Mouse (Mus musculus) adrenal gland, postnatal 14 days (tissue): ENCODE results near the gene Atp1b1. TPM values are rescaled to one million over a fixed set of nuclear protein-coding genes. Genes with fewer than 3 reads are reported as not detected.

Experiments used
- DNase-seq: peaks from one replicate; pipeline ENCODE4 v3.0.0; 2021; ENCODE audit warnings: mixed read lengths
- total RNA-seq: library from RNA; stranded (reverse); gene quantifications from 2 replicates; pipeline ENCODE4 v1.2.3, GENCODE M21; 2021

The Atp1b1 gene
- total RNA-seq, 1 experiment from 2014 or later = 90.2 TPM

GRCm38 (mm10) chr1:164467406-164467805 is 9.3 kb upstream of the Atp1b1 start:
- no peak for DNase-seq

DNA sequence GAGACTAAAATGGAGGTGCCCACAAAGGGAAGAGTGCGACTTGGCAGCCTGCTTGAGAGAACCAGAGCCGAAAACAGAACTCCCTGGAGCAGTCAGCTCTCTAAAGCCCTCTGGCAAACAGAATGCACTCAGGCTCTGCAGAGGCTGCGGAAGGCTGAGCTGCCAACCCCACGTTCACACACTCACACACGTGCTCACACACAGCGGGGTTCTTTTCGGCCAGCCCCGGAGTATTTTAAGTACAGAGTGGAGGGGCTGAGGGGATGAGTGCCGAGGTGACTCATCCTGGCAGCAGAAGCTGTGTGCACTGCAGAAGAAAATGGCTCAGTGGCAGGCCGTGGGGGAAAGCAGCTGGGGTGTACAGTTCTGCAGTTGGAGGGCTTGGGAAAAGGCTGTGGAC is 3.6 kb upstream of the Atp1b1 start:
- DNase-seq = peak; percentile 58

DNA sequence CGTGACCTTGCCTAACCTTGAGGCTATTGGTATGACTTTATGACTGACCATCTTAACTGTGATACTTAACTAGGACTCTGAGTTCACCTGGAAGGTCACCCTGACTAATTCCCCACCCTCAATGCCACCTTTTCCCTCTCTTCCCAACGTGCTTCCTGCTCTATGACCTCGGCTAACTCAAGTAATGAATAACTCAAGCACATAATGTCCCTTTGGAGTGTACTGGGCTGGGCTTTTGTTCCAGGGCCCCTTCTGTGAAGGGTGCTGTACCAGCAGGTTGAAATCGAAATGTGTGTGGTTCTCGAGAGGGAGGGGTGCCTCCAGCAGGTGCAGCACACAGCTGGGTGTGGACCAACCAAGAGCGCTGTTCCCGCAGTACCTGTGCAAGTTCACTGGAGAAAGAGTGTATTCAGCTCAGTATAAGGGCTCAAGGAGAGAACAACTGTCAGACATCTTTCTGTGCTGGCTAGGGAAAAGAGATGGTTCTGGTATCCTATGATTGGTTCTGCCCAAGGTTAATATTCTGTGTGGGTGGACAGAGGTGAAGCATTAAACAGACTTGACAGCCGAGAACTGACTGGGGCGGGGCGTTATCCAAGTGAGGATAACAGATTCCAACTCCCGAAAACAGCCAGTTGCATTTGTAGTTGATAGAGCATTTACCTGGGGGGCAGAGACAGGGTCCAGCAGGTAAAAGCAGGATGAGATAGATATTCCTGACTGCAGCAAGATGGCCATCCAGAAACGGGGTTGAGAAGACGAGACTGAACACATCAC is 3.0 kb upstream of the Atp1b1 start:
- no peak for DNase-seq

DNA sequence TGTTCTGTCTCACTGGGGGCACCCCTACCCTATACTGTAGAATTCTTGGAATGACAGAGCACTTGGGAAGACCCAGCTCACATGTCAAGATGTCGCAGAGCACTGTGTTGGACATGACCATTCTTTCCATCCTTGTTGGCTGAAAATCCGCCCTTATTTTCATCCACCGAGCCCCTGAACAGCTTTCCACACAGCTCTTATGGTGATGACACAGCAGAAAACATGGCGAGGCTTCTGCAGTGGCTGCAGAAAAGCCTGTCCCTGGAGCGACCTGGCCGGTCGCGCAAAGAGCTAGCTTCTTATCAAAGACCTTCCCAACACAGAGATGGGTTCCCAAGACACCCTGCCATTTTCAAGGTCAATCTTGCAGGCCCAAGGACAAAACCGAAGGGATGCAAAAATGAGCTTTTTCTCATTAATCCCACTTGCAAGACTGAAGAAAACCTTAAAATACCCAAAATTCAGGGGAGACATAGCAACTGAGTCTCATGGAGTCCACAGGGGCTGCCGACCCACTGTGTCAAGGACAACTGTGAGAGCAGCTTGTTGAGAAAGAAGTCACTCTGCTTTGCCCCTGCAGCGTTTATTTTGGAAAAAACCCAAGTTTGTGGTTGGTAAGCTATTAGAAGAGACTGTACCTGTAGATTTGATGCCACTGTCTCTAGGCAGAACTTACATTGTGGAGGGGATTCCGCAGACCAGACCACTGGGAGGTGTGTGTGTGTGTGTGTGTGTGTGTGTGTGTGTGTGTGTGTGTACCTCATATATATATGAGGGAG is 1.2 kb upstream of the Atp1b1 start:
- no peak for DNase-seq

GRCm38 (mm10) chr1:164458621-164459051 is 481 bp upstream of the Atp1b1 start:
- DNase-seq = peak; percentile 74

DNA sequence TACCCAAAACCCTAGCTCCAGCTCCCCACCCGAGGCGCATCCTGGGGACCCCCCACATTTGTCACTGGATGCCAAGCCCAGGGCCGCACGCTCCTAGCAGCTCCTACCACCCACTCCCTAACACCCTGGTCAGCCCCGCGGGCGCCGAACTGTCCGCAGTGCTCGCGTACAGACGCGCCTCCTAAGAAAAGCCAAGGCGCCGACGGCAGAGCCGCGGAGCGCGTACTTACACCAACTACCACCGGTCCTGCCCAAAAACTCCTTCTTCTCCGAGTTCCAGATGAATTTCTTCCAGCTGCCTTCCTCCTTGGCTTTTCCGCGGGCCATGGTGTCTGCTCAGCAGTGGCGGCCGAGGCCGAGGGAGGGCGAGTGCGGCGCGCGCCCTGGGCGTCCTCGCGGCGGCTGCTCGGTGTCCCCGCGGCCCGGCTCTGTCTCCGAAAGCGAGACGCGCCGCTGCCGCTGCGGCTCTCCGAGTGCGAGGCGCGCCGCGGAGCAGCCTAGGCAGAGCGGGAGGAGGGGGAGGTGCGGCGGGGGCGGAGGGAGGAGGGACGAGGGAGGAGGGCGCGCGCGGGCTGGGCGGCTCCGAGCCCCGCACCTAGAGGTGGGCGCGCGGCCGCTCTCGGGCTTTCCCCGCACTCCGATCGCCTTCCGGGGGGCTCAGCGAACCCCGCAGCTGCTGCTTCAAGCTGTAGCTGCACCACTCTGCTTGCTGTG is 467 bp downstream of the Atp1b1 start:
- DNase-seq = peak; percentile 79

DNA sequence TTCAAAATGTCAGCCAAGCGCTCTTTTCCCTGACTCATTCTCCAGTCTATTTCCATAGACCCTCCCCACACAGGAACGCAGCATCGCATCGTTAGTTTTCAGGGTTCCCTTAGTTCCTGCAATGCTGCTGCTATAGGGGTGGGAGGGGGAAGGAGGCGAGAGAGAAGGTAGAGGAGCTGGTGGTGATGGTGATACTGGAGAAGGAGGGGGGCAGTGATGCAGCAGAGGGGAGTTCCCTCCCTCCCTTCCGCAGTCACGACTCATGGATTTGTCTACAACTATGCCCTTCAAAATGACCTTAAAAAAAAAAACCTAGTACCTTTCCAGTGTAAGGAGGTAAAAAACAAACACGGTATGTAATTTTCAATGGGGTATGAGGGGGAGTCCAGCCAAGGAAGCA is 1.4 kb downstream of the Atp1b1 start:
- DNase-seq = no peak

- no peak for DNase-seq
Measured at GRCm38 (mm10) chr1:164456065-164456464, 2.1 kb downstream of the Atp1b1 start.

DNA sequence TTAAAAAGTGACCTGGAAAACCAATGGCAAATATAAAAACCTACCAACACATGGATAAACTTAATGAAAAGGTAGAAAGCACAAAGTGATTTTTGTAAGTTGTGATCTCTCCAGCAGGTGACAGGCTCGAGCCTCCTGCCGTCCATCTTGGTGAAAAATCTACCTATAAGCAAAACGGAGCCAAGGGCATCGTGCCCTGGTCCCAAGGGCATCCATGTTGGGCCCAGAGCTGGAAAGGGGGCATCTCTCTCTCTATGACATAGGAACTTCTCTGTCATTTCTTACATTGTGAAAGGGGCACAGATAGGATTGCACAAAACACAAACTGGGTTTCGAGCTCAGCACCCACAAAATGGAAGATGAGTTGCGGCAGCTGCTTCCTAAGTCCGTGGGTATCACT is 2.5 kb downstream of the Atp1b1 start:
- peak; percentile 35 for DNase-seq

DNA sequence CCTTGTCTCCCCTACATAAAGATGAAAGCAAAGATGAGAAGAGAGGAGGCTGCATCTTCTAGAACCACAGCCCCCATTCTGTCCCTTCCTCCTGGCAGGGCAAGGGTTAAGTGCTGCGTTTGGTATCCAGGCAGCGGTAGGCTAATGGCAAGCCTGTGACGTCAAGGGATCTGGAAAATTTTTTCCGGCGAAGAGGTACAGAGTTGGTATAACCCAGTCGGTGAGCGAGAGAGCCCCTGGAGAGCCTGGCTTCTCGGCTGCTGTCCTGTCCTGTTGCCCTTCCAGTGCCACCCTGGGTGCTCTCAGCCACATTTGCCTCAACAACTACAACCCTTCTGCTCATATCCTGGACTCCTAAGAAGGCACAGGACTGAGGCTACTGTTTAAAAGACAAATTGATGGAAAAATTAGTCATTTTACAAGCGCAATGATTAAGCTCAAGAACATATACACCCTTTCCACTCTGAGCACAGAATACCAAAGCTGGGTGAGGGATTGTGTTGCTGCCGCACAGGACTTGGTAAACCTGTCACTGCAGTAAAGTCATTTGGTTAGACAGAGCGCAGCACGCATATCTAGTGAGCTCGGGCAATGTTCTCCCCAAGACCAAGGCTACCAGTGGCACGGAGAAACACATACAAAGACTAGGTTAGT is 3.3 kb downstream of the Atp1b1 start:
- peak; percentile 63 for DNase-seq

- no peak for DNase-seq
Measured at GRCm38 (mm10) chr1:164453739-164454138, 4.4 kb downstream of the Atp1b1 start.

DNA sequence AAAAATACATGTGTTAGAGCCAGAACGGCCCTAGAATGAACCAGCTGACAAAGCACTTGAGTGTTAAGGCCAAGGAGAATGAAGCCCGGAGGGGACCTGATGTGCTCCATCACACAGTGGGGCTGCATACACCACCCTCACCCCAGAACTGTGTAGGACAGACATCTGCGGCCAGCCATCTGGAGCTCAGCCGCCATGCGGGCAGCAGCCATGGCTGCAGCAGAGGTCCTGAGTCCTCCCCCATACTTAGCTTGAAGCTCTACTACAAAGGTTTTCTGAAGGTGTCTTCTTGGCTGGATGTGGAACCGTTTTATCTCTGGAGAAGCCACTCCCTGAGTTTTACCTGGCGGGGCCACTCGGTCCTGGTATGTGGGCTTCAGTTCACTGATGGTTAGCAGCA is 5.0 kb downstream of the Atp1b1 start:
- DNase-seq = no peak

DNA sequence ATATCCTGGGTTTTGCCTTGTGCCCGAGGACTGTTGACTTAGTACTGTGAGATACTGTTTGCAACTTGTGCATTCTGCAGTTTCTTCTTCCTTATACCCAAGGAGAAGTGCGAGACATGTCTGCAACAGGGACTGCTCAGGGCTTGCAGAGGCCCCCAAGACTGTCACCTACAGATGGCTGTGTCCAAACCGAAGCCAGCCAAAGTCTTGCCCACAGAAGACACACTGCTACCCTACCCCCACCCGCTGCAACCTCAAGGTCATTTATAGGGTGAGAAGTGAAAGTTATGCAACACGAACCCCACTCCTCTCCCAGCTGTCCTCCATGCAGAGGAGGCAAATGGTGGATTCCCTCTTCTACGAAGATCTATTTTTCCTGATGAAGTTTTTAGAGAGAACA is 5.6 kb downstream of the Atp1b1 start:
- DNase-seq = no peak

GRCm38 (mm10) chr1:164451346-164451745 is 6.8 kb downstream of the Atp1b1 start:
- DNase-seq = no peak

GRCm38 (mm10) chr1:164450644-164451043 is 7.5 kb downstream of the Atp1b1 start:
- DNase-seq = no peak

DNA sequence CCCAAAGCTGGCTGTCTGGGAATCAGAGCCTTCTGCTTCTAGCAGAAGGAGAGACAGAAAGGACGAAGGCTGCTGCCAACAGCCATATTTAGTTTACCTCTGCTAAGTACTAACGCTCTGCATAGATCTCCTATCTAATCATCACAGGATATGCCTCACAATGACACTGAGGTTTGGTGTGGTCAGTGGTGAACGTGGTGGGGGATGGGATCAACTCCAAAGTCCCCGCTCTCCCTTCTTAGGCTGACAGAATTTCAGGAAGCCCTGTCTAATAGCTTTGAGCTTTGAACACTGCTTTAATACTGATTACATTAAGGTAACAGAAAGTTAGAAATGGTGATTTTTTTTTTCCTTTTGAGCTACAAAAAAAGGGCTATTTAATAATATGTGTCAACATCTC is 7.9 kb downstream of the Atp1b1 start:
- DNase-seq = no peak

- DNase-seq = no peak
Measured at GRCm38 (mm10) chr1:164449626-164450025, 8.5 kb downstream of the Atp1b1 start.

- DNase-seq = no peak
Measured at GRCm38 (mm10) chr1:164447521-164447920, 10.6 kb downstream of the Atp1b1 start.

DNA sequence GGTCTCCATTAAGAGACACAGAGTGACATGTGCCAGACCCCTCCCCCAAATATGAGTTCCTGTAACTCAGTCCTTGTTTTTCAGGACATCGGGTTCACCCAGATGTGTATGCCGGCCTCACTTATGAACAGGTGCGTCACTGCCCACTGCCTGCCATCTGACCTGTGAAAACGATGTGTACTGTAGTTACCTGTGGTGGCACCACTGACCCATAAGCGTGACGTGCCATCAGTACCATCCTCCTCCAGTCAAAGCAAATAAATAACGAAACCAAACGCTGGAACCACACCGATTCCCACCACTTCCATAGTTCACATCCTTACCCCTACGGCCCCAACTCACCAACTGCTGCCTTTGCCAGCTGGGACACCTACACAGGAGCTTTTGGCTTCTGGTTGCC is 11.6 kb downstream of the Atp1b1 start:
- DNase-seq = no peak

GRCm38 (mm10) chr1:164445620-164446162 is 12.5 kb downstream of the Atp1b1 start:
- DNase-seq = no peak

DNA sequence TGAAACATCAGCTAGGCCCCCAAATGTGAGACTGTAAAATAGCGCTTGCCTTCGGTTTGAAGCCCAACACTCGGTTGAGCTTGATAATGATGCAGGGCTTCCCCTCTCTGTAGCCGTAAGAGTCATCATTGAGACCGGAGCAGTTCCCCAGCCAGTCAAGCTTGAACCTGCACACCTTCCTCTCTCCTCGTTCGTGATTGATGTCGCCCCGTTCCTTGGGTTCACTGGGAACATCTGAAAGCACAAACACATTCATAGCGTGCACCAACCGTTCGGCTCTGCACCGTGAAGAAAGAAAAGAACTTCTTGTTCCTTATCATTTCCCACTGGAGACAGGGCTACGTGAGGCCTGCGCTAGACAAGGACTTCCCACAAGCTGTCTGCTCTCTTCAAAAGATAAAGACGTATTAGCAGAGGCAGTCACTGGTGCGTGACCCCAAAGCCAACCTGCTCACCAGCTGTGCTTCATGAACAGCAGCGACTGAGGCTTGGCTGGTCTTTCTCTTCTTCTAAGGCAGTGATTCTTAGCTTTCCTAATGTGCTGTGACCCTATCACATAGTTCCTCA is 16.7 kb downstream of the Atp1b1 start:
- no peak for DNase-seq
